Mouse (Mus musculus): ENCODE data around the gene Trp53. TPM values are rescaled to one million over a fixed set of nuclear protein-coding genes. Genes with fewer than 3 reads are reported as not detected.
A peak's percentile ranks its signal among the peaks of the same experiment; 100 is the strongest.
"Not testable (repeated sequence)": the region's sequence is repeated elsewhere in the genome, so short reads cannot be mapped to it uniquely, and the experiment has no call there.

Trp53 gene
- total RNA-seq, 2 experiments from 2014 or later: 92.4 to 101 TPM

GRCm38 (mm10) chr11:69623006-69623405, 42.8 kb downstream of the Trp53 start:
- DNase-seq (ENCODE audit: low spot score in 2 of 2): no peak

DNA sequence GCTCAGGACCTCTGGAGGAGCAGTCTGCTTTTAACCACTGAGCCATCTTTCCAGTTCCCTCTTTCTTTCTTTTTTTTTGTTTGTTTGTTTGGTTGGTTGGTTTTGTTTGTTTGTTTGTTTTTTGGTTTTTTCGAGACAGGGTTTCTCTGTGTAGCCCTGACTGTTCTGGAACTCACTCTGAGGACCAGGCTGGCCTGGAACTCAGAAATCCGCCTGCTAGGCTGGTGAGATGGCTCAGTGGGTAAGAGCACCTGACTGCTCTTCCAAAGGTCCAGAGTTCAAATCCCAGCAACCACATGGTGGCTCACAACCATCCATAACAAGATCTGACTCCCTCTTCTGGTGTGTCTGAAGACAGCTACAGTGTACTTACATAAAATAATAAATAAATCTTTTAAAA, 44.2 kb downstream of the Trp53 start:
- DNase-seq (ENCODE audit: low spot score in 2 of 2): not testable (repeated sequence)

GRCm38 (mm10) chr11:69628286-69628685, 48.1 kb downstream of the Trp53 start:
- peak in 1 of 2 experiments; percentile 50 for DNase-seq (ENCODE audit: low spot score in 2 of 2)

DNA sequence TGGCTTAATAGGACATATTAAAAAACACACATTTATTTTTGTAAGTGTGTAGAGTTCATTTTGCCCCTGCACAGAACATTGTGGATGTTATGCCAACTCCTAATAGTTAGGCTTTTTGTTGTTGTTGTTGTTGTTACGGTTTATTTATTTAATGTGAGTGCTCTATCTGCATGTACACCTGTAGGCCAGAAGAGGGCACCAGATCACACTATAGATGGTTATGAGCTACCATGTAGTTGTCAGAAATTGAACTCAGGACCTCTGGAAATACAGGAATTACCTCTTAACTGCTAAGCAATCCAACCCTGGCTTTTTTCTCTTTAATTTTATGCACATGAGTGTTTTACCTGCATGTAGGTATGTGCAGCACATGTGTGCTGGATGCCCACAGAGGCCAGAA, 49.6 kb downstream of the Trp53 start:
- no peak for DNase-seq (ENCODE audit: low spot score in 2 of 2)

- peak; percentile 99 to 100 for DNase-seq (ENCODE audit: low spot score in 2 of 2)
Measured at GRCm38 (mm10) chr11:69632284-69633089, 52.3 kb downstream of the Trp53 start, which contains the start of gene Fxr2. Gene Fxr2 (plus strand): TSS chr11:69632990.

- peak in 1 of 2 experiments; percentile 52 for DNase-seq (ENCODE audit: low spot score in 2 of 2)
Measured at GRCm38 (mm10) chr11:69633128-69633866, 53.1 kb downstream of the Trp53 start.

GRCm38 (mm10) chr11:69635471-69635870, 55.3 kb downstream of the Trp53 start:
- DNase-seq (ENCODE audit: low spot score in 2 of 2): no peak

Small RNA genes within 50 kb of the gene (microRNA-seq; reads per million reads assigned to microRNA genes)
- gene Mir467f: not detected

Other genes starting within 250 kb of the Trp53 start
- 10 to 100 TPM in 1 of 2 experiments, 1 to 10 TPM in 1; 9.4 to 10.6 TPM for gene Rnf227, start 239.9 kb upstream of the Trp53 start, total RNA-seq (2021)
- gene Chd3, start 211.0 kb upstream of the Trp53 start, total RNA-seq (2021): 100 to 1,000 TPM; 164 to 190 TPM
- 100 to 1,000 TPM; 118 to 129 TPM for gene Naa38, start 184.9 kb upstream of the Trp53 start, total RNA-seq (2021)
- gene Cyb5d1, start 184.7 kb upstream of the Trp53 start, total RNA-seq (2021): 10 to 100 TPM; 42.0 to 44.3 TPM
- gene Tmem88, start 182.1 kb upstream of the Trp53 start, total RNA-seq (2021): 10 to 100 TPM; 23.4 to 27.2 TPM
- 10 to 100 TPM; 48.7 to 52.5 TPM for gene Kdm6b, start 166.7 kb upstream of the Trp53 start, total RNA-seq (2021)
- gene Dnah2, start 31.2 kb upstream of the Trp53 start, total RNA-seq (2021): 1 to 10 TPM; 1.1 to 1.7 TPM
- 1 to 10 TPM; 9.4 to 9.6 TPM for gene Efnb3, start 20.2 kb upstream of the Trp53 start, total RNA-seq (2021)
- 10 to 100 TPM; 13.0 to 13.1 TPM for gene Wrap53, start 104 bp upstream of the Trp53 start, total RNA-seq (2021)
- gene Atp1b2, start 25.6 kb downstream of the Trp53 start, total RNA-seq (2021): 10 to 100 TPM; 74.6 to 83.4 TPM
- gene Shbg, start 37.5 kb downstream of the Trp53 start, total RNA-seq (2021): under 1 TPM in 1 of 2 experiments, not detected in 1; 0.59 TPM
- 10 to 100 TPM; 18.3 to 20.9 TPM for gene Sat2, start 41.7 kb downstream of the Trp53 start, total RNA-seq (2021)
- 100 to 1,000 TPM in 1 of 2 experiments, 10 to 100 TPM in 1; 89.3 to 111 TPM for gene Fxr2, start 52.6 kb downstream of the Trp53 start, total RNA-seq (2021)
- gene Sox15, start 75.0 kb downstream of the Trp53 start, total RNA-seq (2021): under 1 TPM; 0.62 to 0.73 TPM
- 100 to 1,000 TPM; 107 to 119 TPM for gene Mpdu1, start 82.3 kb downstream of the Trp53 start, total RNA-seq (2021)
- gene Cd68, start 85.8 kb downstream of the Trp53 start, total RNA-seq (2021): 10 to 100 TPM; 11.9 to 12.5 TPM
- gene Eif4a1, start 92.1 kb downstream of the Trp53 start, total RNA-seq (2021): 100 to 1,000 TPM; 640 to 673 TPM
- 10 to 100 TPM; 86.6 to 90.7 TPM for gene Senp3, start 101.7 kb downstream of the Trp53 start, total RNA-seq (2021)
- gene Tnfsf13, start 105.4 kb downstream of the Trp53 start, total RNA-seq (2021): 1 to 10 TPM; 4.2 to 5.2 TPM
- 10 to 100 TPM; 23.0 to 23.1 TPM for gene Tnfsf12, start 115.5 kb downstream of the Trp53 start, total RNA-seq (2021)
- 1 to 10 TPM; 3.1 to 4.6 TPM for gene Tnfsfm13, start 115.7 kb downstream of the Trp53 start, total RNA-seq (2021)
- gene Polr2a, start 178.3 kb downstream of the Trp53 start, total RNA-seq (2021): 100 to 1,000 TPM in 1 of 2 experiments, 10 to 100 TPM in 1; 92.4 to 108 TPM
- gene Slc35g3, start 181.6 kb downstream of the Trp53 start, total RNA-seq (2021): not detected
- 10 to 100 TPM; 48.5 to 58.3 TPM for gene Zbtb4, start 185.6 kb downstream of the Trp53 start, total RNA-seq (2021)
- 1 to 10 TPM; 3.6 to 4.0 TPM for gene Chrnb1, start 215.6 kb downstream of the Trp53 start, total RNA-seq (2021)
- gene Fgf11, start 221.5 kb downstream of the Trp53 start, total RNA-seq (2021): 1 to 10 TPM; 3.4 to 4.8 TPM
- gene Tmem102, start 225.3 kb downstream of the Trp53 start, total RNA-seq (2021): 1 to 10 TPM in 1 of 2 experiments, under 1 TPM in 1; 0.76 to 1.4 TPM
- gene Gm39566, start 234.9 kb downstream of the Trp53 start, total RNA-seq (2021): not detected
- gene Spem2, start 238.1 kb downstream of the Trp53 start, total RNA-seq (2021): not detected
- not detected for gene Spem1, start 241.8 kb downstream of the Trp53 start, total RNA-seq (2021)

All from adrenal gland, postnatal 4 days (tissue).